Mouse (Mus musculus): ENCODE results near the gene Atxn1.
A peak's percentile ranks its signal among the peaks of the same experiment; 100 is the strongest.

Atxn1 gene

DNA sequence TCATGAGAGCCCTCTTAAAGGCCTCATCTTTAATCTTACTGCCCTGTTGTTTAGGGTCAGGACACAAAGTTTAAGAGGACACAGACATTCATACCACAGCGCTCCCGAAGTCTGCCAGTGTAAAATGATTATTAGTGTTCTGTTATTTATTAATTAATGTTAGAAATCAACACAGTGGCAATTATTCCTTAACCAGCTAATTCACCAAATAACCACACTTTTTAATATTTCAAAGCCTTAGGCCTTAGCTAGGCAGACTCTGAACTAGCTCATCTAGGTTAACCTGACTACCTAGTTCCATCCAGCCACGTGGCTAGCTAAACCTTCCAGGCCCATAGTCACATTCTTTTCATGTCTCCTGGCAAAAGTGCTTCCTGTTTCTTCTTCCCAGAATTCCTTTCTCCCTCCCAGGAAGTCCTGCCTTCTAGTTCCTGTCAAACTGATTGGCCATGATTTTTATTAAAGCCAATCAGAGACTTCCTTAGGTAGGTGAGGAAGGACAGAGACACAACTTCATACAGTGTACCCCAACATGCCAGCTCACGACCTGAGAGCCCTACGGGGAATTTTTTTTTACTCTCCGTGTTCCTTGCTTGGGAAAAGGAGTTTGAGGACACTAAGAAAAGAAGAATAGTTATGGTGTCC, 439.9 kb downstream of the Atxn1 start:
- no peak for DNase-seq (ENCODE audit: low spot score)

- DNase-seq (ENCODE audit: low spot score), result no peak
Observed at GRCm38 (mm10) chr13:45524305-45524704, 440.5 kb downstream of the Atxn1 start.

- peak; percentile 66 for DNase-seq (ENCODE audit: low spot score)
Observed at GRCm38 (mm10) chr13:45516501-45517393, 448.1 kb downstream of the Atxn1 start.

GRCm38 (mm10) chr13:45514832-45515422, 449.9 kb downstream of the Atxn1 start:
- peak; percentile 43 for DNase-seq (ENCODE audit: low spot score)

DNA sequence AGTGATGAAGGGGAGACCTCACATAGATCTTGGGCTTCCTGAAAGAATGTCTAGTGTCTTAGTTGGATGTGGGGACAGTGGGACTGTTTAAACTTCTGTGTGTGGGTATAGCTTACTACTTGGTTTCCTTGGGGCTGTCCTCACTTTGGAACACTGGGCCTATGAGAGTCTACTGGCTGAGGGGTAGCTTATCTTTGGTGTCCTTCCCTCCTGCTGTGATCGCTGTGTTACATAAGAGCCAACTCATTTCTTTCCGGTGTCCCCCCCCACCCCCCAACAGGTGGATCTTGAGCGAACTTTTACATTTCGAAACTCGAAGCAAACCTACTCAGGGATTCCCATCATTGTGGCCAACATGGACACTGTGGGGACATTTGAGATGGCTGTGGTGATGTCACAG, 450.7 kb downstream of the Atxn1 start:
- no peak for DNase-seq (ENCODE audit: low spot score)

GRCm38 (mm10) chr13:45513009-45513984, 451.5 kb downstream of the Atxn1 start:
- DNase-seq (ENCODE audit: low spot score), result no peak

DNA sequence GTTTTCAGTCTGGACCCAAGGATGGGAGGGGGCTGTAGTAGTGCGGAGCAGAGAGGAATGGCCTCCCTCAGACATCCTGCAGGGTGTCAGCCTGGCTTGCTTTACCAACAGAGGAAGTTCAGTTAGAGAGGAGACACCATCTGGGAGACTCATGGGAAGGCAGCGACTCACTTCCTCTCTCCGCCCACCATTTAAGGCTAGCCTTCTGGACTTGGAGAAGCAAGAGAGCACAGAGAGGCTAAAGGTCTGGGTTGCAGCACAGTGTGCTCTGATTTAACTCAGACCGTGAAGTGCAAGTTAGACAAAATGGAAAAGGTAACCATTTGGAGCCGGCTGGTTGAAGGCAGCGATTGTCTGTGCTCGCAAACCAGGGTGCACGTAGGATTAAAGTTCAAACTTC, 452.3 kb downstream of the Atxn1 start:
- DNase-seq (ENCODE audit: low spot score), result no peak

DNA sequence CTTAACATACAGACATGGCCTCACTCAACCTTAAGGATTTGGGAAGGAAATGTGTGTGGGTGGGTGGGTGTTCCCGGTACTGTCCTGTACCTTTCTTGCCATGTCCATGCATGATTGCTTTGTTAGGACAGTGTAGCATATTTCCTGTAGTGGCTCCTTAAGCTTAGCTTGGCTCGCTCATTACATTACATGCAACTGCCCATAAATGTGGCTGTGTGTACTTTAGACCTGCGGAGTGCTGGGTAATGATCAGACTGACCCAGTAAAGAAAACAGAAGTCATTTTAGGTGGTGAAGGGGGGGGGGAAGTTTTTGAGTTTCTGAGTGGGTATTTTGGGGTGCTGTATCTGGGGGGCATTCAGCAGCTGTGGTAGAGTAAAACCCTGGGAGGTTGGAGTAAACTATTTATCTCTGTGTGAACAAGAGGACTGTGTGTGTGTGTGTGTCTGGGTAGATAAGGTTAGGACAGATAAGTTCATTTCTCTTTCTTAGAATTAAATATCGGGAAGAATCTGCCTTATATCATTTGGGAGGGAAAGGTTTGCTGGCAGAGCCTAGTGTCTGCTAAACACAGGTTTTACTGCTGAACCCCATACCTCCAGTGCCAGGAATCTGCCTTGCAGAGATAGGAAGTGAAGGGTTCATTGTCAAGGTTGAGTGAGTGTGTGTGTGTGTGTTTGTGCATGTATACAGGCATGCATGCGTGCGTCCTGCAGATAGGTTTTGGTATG, 452.9 kb downstream of the Atxn1 start:
- DNase-seq (ENCODE audit: low spot score), result no peak

GRCm38 (mm10) chr13:45509366-45509765, 455.4 kb downstream of the Atxn1 start:
- no peak for DNase-seq (ENCODE audit: low spot score)

DNA sequence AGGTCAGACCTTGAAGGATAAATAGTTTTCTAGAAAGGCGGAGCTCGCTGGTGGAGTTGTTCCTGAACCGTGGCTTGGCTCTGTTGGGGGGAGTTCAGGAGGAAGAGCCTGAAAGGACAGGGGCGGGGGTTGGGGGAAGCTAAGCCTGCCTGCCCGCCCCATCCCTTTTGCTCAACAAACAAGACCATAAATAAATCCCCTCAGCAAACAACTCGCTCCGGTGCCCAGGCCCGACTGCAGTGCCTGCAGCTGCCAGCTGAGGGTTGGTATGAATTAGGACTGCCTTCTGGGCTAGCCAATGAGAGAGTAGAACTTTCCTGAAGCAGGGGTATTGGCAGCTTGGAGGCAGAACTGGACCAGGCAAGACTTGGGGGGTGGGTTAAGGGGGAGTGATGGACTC, 456.3 kb downstream of the Atxn1 start:
- DNase-seq (ENCODE audit: low spot score), result peak; percentile 60

DNA sequence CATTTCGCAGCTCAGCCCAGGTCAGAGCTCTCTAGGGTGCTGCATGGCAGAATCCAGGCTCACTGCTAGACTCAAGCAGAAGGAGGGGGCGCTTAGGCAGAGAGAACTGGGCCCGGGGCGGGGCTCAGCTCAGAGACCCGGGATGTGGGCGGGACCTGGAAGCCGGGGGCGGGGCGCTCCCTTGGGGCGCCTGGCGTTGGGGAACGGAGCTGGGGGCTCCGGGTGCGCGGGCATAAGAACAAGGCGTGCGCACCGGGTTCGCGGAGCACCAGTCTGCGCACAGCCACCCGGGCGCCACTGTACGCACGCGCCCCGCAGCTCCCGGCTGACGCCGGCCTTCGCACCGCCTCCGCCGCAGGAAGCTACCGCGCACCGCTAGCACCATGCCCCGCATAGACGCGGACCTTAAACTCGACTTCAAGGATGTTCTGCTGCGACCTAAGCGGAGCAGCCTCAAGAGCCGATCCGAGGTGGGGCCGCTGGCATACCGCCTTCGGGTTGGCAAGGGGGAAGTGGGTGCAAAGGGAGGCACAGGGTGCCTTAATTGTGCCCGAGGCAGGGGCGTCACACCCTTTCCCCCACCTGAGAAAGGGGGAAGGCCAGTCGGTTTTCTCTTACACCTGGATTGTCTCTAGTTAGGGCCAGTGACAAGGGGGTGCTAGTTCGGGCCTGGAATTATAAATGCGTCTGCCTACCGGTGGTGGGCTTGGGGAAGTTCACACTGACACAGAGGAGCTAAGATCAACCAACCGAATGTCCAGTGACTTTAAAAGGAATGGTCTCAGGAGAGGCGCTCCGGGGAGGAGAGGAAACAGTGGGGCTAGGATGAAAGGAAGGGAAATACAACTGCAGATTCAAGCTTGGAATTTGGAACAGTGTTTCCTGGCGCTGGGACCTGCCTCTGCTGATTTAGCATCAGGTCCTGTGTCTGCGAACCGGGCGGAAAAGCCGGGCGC, 457.3 kb downstream of the Atxn1 start, which contains the start of gene Gmpr:
Gene Gmpr (plus strand): TSS at position 171 of the 956 bp plus-strand sequence.
- DNase-seq (ENCODE audit: low spot score), result peak; percentile 80

- DNase-seq (ENCODE audit: low spot score), result no peak
Observed at GRCm38 (mm10) chr13:45505546-45505945, 459.3 kb downstream of the Atxn1 start.

DNA sequence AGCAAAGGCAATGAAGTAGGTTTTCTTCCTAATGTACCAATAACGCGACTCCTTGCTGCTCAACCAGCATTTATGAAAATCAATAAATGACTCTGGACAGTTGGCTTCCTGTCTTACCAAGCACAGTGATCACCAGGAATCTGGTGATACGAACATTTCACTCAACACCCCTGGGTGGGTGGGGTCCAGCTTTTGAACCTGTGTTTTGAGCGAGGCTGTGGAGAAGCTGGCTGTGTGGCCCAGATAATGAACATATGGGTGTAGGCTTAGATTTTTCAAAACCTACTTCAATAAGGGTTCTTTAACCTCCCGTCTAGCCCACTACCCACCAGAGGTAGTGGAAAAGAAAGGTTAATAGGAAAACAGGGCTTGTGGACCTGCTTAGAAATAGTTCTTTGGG, 462.0 kb downstream of the Atxn1 start:
- DNase-seq (ENCODE audit: low spot score), result no peak

DNA sequence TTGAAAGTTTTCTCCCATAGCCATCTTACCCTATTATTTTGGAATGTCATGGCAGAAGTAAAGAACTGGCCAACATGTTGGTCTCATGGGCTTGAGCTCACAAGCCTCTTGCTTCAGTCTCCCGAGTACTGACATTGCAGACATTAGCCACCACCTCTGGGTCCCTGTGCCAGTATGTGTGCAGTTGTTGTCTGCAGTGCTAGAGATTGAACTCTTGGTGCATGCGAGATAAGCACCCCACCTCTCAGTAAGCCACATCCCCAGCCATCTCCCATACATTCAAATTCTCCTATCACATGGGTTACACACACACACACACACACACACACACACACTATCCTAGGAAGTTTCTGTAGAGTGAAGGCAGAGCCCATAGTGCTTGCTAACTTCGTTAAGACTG, 464.9 kb downstream of the Atxn1 start:
- DNase-seq (ENCODE audit: low spot score), result no peak
